Mouse (Mus musculus): Measurements from ENCODE around the gene Syt6. TPM values are rescaled to one million over a fixed set of nuclear protein-coding genes. Genes with fewer than 3 reads are reported as not detected.

Gene Syt6
- polyA plus RNA-seq, 1 experiment from 2014 or later: 14.8 TPM

DNA sequence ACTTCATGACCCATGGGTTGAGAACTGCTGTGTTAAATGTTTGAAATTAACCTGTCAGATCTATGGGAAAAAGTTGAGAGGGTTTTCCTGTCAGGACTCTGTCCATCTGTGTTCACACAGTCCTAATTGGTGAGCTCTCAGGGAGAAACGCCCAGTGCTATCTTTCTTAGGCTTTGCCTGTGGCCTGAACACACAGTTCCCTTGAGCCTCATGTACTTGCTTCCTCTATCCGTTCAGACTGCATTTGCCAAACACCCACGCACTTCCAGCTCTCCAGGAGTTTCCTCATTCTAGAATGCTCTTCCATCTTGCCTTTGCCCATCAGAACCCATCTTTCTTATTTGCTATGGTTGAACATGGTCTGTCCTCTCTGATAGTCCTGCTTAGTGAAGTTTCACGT, 73.5 kb downstream of the Syt6 start:
- H3K9me3 ChIP-seq (replicated peaks; ENCODE audit: control insufficient read depth, low read length, poor library complexity, severe bottlenecking): no peaks in the 10 kb centered on the region
- H3K9ac ChIP-seq (ENCODE audit: low read depth, low read length): no peak overlapping the region
- ATAC-seq: no peak
- no peak overlapping the region for H3K4me2 ChIP-seq (ENCODE audit: low read length)
- no peaks in the 10 kb centered on the region for H3K36me3 ChIP-seq (ENCODE audit: control insufficient read depth, insufficient read depth, low read length)
- no peak overlapping the region for H3K27ac ChIP-seq (ENCODE audit: low read length)
- 90% methylated on average over 4 of the region's 4 CpGs for WGBS
- no peaks in the 10 kb centered on the region for H3K27me3 ChIP-seq (ENCODE audit: control insufficient read depth, insufficient read depth, low read depth, low read length)
- no peaks in the 10 kb centered on the region for H3K4me1 ChIP-seq (ENCODE audit: control insufficient read depth, insufficient read depth, low read length)
- H3K4me3 ChIP-seq (ENCODE audit: low read depth, low read length): no peak overlapping the region

DNA sequence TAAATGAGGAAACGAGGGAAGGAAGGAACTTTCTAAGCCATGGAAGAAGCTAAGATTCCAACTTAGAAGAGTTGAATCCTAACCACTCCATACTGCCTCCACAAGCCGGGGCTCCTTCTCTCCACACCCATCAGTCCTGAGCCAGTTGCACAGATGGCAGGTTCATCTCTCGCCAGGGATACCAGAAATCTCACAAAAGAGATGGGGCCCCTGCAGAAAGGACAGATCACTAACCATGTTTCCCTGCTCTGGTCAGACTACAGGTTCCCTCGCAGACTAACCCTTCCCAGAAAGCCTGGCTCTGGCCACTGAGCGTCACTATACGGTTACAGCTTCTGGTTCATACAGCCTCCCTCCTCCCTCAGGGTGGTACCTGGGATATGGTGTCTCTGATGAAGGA, 74.7 kb downstream of the Syt6 start:
- Histone ChIP-seq H3K36me3 (ENCODE audit: control insufficient read depth, insufficient read depth, low read length) (no peaks in the 10 kb centered on the region), H3K4me2 (ENCODE audit: low read length) (no peak overlapping the region), H3K9ac (ENCODE audit: low read depth, low read length) (no peak overlapping the region), H3K9me3 (replicated peaks; ENCODE audit: control insufficient read depth, low read length, poor library complexity, severe bottlenecking) (no peaks in the 10 kb centered on the region), H3K4me3 (ENCODE audit: low read depth, low read length) (no peak overlapping the region), H3K4me1 (ENCODE audit: control insufficient read depth, insufficient read depth, low read length) (no peaks in the 10 kb centered on the region), H3K27ac (ENCODE audit: low read length) (no peak overlapping the region), H3K27me3 (ENCODE audit: control insufficient read depth, insufficient read depth, low read depth, low read length) (no peaks in the 10 kb centered on the region)
- no peak for ATAC-seq
- 76% methylated on average over 6 of the region's 6 CpGs for WGBS

DNA sequence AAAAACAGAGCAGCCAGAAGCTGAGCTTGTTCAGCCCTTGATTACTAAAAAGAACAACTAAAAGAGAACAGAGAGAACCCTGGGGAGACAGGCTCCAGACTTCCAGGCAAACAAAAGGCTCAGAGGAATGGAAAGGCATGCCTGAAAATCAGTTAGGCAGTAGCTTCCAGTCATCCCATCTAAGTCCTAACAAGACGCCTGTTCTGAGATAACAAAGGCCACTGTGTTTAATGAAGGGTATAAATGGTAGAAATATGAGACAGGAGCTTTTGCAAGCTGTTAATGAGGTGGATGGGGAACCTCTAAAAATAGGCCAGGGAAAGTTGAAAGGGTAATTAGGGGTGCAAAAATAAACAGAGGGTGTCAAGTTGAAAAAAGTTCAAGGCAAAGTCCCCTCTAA, 75.4 kb downstream of the Syt6 start:
- no peak overlapping the region for H3K4me2 ChIP-seq (ENCODE audit: low read length)
- H3K36me3 ChIP-seq (ENCODE audit: control insufficient read depth, insufficient read depth, low read length): no peaks in the 10 kb centered on the region
- no peak overlapping the region for H3K9ac ChIP-seq (ENCODE audit: low read depth, low read length)
- H3K4me3 ChIP-seq (ENCODE audit: low read depth, low read length): no peak overlapping the region
- 43% methylated on average over 1 of the region's 1 CpGs for WGBS
- H3K27ac ChIP-seq (ENCODE audit: low read length): no peak overlapping the region
- no peak for ATAC-seq
- H3K9me3 ChIP-seq (replicated peaks; ENCODE audit: control insufficient read depth, low read length, poor library complexity, severe bottlenecking): no peaks in the 10 kb centered on the region
- no peaks in the 10 kb centered on the region for H3K27me3 ChIP-seq (ENCODE audit: control insufficient read depth, insufficient read depth, low read depth, low read length)
- H3K4me1 ChIP-seq (ENCODE audit: control insufficient read depth, insufficient read depth, low read length): no peaks in the 10 kb centered on the region

DNA sequence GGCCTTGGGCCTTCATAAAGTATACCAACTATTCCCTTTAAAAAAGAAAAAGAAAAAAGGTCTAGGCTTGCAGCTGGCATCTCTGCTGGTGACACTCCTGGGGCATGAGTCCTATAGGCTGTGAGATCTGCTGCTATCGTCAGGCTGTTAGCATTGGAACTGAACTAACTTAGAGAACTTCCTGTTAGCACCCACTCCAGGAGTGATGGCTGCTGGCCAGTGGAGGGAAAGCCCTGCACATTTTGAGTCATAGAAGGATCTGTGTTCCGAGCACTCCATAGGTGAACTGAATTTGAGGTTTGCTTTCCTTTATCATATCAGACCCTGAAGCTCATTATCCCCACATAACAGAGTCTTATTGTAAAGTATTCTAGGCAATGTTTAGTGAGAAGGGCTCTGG, 85.0 kb downstream of the Syt6 start:
- Histone ChIP-seq H3K9me3 (replicated peaks; ENCODE audit: control insufficient read depth, low read length, poor library complexity, severe bottlenecking) (no peaks in the 10 kb centered on the region), H3K36me3 (ENCODE audit: control insufficient read depth, insufficient read depth, low read length) (no peaks in the 10 kb centered on the region), H3K4me3 (ENCODE audit: low read depth, low read length) (no peak overlapping the region), H3K27me3 (ENCODE audit: control insufficient read depth, insufficient read depth, low read depth, low read length) (no peaks in the 10 kb centered on the region), H3K4me1 (ENCODE audit: control insufficient read depth, insufficient read depth, low read length) (no peaks in the 10 kb centered on the region), H3K9ac (ENCODE audit: low read depth, low read length) (no peak overlapping the region), H3K4me2 (ENCODE audit: low read length) (no peak overlapping the region), H3K27ac (ENCODE audit: low read length) (no peak overlapping the region)
- no peak for ATAC-seq
- WGBS: 73% methylated on average over 2 of the region's 2 CpGs

DNA sequence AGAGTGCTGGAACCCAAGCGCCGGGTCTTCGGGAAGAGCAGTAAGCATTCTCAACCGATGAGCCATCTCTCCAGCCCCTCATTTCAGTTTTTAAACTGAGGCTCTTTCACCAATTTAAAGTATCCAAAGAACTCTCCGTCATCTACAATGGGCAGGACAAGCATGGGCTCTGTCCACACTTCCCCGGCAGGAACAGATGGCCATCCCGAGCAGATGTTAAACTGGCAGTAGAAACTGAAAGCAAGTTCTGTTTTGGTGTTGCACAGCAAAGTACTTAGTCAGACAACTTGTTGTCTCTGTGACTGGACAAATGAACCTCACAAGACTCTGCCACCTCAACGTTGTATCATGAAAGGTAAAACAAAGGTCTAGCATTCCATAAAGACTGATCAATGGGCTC, 86.7 kb downstream of the Syt6 start:
- H3K4me2 ChIP-seq (ENCODE audit: low read length): no peak overlapping the region
- no peaks in the 10 kb centered on the region for H3K27me3 ChIP-seq (ENCODE audit: control insufficient read depth, insufficient read depth, low read depth, low read length)
- 90% methylated on average over 8 of the region's 8 CpGs for WGBS
- H3K9ac ChIP-seq (ENCODE audit: low read depth, low read length): no peak overlapping the region
- no peak overlapping the region for H3K27ac ChIP-seq (ENCODE audit: low read length)
- no peak overlapping the region for H3K4me3 ChIP-seq (ENCODE audit: low read depth, low read length)
- H3K4me1 ChIP-seq (ENCODE audit: control insufficient read depth, insufficient read depth, low read length): no peaks in the 10 kb centered on the region
- H3K9me3 ChIP-seq (replicated peaks; ENCODE audit: control insufficient read depth, low read length, poor library complexity, severe bottlenecking): no peaks in the 10 kb centered on the region
- no peaks in the 10 kb centered on the region for H3K36me3 ChIP-seq (ENCODE audit: control insufficient read depth, insufficient read depth, low read length)
- no peak for ATAC-seq

DNA sequence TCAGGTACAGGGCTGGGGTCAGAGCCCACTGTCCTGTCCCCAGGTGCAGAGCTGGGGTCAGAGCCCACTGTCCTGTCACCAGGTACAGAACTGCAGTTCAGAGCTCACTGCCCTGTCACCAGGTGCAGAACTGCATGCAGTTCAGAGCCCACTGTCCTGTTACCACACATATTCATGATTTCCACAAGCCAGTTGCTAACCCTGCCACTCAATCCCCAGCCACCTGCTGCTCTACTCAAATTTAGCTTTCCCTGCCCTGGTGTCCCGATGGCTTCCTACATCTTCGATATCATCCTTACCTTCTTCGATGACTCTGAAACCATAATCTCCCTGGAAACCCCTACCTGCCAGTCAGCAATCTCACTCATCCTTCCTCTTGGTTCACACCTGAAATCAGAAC, 88.4 kb downstream of the Syt6 start:
- no peak overlapping the region for H3K27ac ChIP-seq (ENCODE audit: low read length)
- no peak for ATAC-seq
- H3K4me1 ChIP-seq (ENCODE audit: control insufficient read depth, insufficient read depth, low read length): no peaks in the 10 kb centered on the region
- 96% methylated on average over 3 of the region's 3 CpGs for WGBS
- no peak overlapping the region for H3K9ac ChIP-seq (ENCODE audit: low read depth, low read length)
- no peak overlapping the region for H3K4me2 ChIP-seq (ENCODE audit: low read length)
- no peaks in the 10 kb centered on the region for H3K36me3 ChIP-seq (ENCODE audit: control insufficient read depth, insufficient read depth, low read length)
- no peaks in the 10 kb centered on the region for H3K27me3 ChIP-seq (ENCODE audit: control insufficient read depth, insufficient read depth, low read depth, low read length)
- no peaks in the 10 kb centered on the region for H3K9me3 ChIP-seq (replicated peaks; ENCODE audit: control insufficient read depth, low read length, poor library complexity, severe bottlenecking)
- no peak overlapping the region for H3K4me3 ChIP-seq (ENCODE audit: low read depth, low read length)

DNA sequence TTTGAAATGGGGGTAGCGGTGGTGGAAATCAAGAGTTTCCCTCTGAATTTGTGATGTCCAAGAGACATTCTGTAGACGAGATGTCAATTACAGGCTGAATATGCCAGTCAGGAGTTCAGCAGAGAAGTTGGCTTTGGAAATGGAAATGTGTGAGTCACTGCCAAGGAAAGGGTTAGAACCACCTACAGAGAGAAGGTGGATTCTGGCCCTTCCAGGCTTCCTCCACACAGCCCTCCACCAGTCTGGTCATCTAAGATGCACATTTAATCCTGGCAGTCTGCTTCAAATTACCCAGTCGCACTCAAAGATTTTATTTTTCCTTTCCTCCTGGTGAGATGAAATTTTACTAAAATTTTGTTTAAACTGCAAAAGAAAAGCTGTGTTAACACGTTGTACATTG, 97.1 kb downstream of the Syt6 start:
- no peak overlapping the region for H3K4me3 ChIP-seq (ENCODE audit: low read depth, low read length)
- no peaks in the 10 kb centered on the region for H3K36me3 ChIP-seq (ENCODE audit: control insufficient read depth, insufficient read depth, low read length)
- H3K27me3 ChIP-seq (ENCODE audit: control insufficient read depth, insufficient read depth, low read depth, low read length): no peaks in the 10 kb centered on the region
- no peak overlapping the region for H3K4me2 ChIP-seq (ENCODE audit: low read length)
- no peak overlapping the region for H3K9ac ChIP-seq (ENCODE audit: low read depth, low read length)
- no peak for ATAC-seq
- H3K9me3 ChIP-seq (replicated peaks; ENCODE audit: control insufficient read depth, low read length, poor library complexity, severe bottlenecking): no peaks in the 10 kb centered on the region
- no peaks in the 10 kb centered on the region for H3K4me1 ChIP-seq (ENCODE audit: control insufficient read depth, insufficient read depth, low read length)
- WGBS: 83% methylated on average over 4 of the region's 4 CpGs
- no peak overlapping the region for H3K27ac ChIP-seq (ENCODE audit: low read length)

DNA sequence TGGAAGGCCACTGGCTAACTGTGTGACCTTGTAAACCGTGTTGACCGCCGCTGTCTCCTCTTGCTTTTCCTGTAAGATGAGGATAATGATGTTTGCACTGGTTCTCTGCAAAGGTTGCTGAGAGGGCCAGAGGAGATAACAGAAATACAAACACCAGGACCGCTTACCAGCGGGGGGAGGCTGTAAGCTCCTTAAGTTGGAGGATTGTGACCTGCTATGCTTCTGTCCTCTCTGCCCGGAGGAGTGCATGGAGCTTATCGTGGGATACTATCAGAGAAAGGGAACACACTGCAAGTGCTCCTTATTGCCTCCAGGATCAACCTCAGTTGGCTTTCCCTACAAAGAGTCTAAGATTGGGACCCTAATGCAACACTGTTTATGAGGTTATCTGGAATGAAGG, 97.7 kb downstream of the Syt6 start:
- Histone ChIP-seq H3K4me3 (ENCODE audit: low read depth, low read length) (no peak overlapping the region), H3K4me1 (ENCODE audit: control insufficient read depth, insufficient read depth, low read length) (no peaks in the 10 kb centered on the region), H3K27me3 (ENCODE audit: control insufficient read depth, insufficient read depth, low read depth, low read length) (no peaks in the 10 kb centered on the region), H3K9ac (ENCODE audit: low read depth, low read length) (no peak overlapping the region), H3K27ac (ENCODE audit: low read length) (no peak overlapping the region), H3K4me2 (ENCODE audit: low read length) (no peak overlapping the region), H3K36me3 (ENCODE audit: control insufficient read depth, insufficient read depth, low read length) (no peaks in the 10 kb centered on the region), H3K9me3 (replicated peaks; ENCODE audit: control insufficient read depth, low read length, poor library complexity, severe bottlenecking) (no peaks in the 10 kb centered on the region)
- ATAC-seq: no peak
- 27% methylated on average over 7 of the region's 7 CpGs for WGBS

DNA sequence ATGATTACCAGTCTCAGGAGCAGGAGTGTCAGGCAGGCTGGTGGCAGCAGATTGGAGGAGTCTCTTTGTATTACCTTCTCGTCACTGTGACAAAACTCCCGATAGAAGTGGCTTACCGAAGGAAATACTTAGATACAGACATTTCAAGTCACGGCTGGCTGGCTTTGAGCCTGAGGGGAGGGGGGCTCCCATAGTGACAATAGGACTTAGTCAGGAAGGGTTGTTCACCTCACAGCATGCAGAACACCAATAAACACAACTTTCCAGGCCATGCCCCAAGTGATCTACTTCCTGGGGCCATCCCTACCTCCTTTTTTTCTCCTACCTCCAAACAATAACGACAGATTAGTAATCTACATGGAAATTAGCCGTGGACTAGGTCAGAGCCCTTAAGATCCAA, 103.8 kb downstream of the Syt6 start:
- Histone ChIP-seq H3K27ac (ENCODE audit: low read length) (no peak overlapping the region), H3K27me3 (ENCODE audit: control insufficient read depth, insufficient read depth, low read depth, low read length) (no peaks in the 10 kb centered on the region), H3K4me2 (ENCODE audit: low read length) (no peak overlapping the region), H3K4me3 (ENCODE audit: low read depth, low read length) (no peak overlapping the region), H3K4me1 (ENCODE audit: control insufficient read depth, insufficient read depth, low read length) (peaks cover 10% of the 10 kb centered on the region; the same call in 1 of the 2 replicates), H3K36me3 (ENCODE audit: control insufficient read depth, insufficient read depth, low read length) (no peaks in the 10 kb centered on the region), H3K9ac (ENCODE audit: low read depth, low read length) (no peak overlapping the region), H3K9me3 (replicated peaks; ENCODE audit: control insufficient read depth, low read length, poor library complexity, severe bottlenecking) (no peaks in the 10 kb centered on the region)
- 7% methylated on average over 6 of the region's 6 CpGs for WGBS
- no peak for ATAC-seq

DNA sequence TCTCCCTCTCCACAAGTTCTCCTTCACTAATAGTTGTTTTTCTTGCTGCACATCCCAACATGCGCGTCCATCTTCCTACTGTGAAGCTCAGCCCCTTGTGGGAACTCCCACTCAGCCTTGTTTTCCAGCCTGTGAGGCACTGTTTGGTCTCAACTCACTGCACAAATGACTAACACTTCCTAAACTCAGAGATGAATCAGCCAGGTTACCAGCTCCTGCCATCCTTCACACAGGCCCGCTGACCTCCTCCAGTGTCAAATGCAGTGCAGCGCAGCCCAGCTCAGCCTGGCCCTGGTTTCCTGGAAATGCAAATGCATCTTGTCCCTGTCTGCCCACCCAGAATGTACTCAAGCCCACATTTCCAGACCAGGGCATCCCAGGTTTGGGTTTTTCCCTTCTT, 107.4 kb downstream of the Syt6 start:
- no peak overlapping the region for H3K9ac ChIP-seq (ENCODE audit: low read depth, low read length)
- no peak overlapping the region for H3K27ac ChIP-seq (ENCODE audit: low read length)
- no peak overlapping the region for H3K4me2 ChIP-seq (ENCODE audit: low read length)
- no peaks in the 10 kb centered on the region for H3K9me3 ChIP-seq (replicated peaks; ENCODE audit: control insufficient read depth, low read length, poor library complexity, severe bottlenecking)
- H3K36me3 ChIP-seq (ENCODE audit: control insufficient read depth, insufficient read depth, low read length): no peaks in the 10 kb centered on the region
- H3K4me3 ChIP-seq (ENCODE audit: low read depth, low read length): no peak overlapping the region
- ATAC-seq: no peak
- peaks cover 10% of the 10 kb centered on the region; the same call in 1 of the 2 replicates for H3K4me1 ChIP-seq (ENCODE audit: control insufficient read depth, insufficient read depth, low read length)
- WGBS: 41% methylated on average over 4 of the region's 4 CpGs
- no peaks in the 10 kb centered on the region for H3K27me3 ChIP-seq (ENCODE audit: control insufficient read depth, insufficient read depth, low read depth, low read length)

Data from midbrain, embryonic 16.5 days (tissue).